Mouse (Mus musculus) gastrocnemius, postnatal 4 days (tissue): Measurements from ENCODE around the gene Ehd1. TPM values are rescaled to one million over a fixed set of nuclear protein-coding genes. Genes with fewer than 3 reads are reported as not detected.
A peak's percentile ranks its signal among the peaks of the same experiment; 100 is the strongest.
"Not testable (repeated sequence)": the region's sequence is repeated elsewhere in the genome, so short reads cannot be mapped to it uniquely, and the experiment has no call there.

Experiments used
- DNase-seq, 2 experiments: peaks; one replicate each; pipeline ENCODE4 v3.0.0; 2021 to 2022; ENCODE audit warnings: low spot score in 2 of 2, mixed read lengths in 2 of 2
- total RNA-seq, 2 experiments: library from RNA; stranded (reverse); gene quantifications; 2 replicates each; pipeline ENCODE4 v1.2.3; 2021

The Ehd1 gene
- total RNA-seq, 2 experiments from 2014 or later, result 91.3 to 93.9 TPM

GRCm38 (mm10) chr19:6297641-6298040, 21.1 kb downstream of the Ehd1 start:
- DNase-seq, result no peak

GRCm38 (mm10) chr19:6299003-6299402, 22.5 kb downstream of the Ehd1 start:
- no peak for DNase-seq

- no peak for DNase-seq
Observed at GRCm38 (mm10) chr19:6299450-6300267, 23.1 kb downstream of the Ehd1 start.

GRCm38 (mm10) chr19:6300402-6300841, 23.9 kb downstream of the Ehd1 start:
- no peak for DNase-seq

- no peak for DNase-seq
Observed at GRCm38 (mm10) chr19:6302114-6302513, 25.6 kb downstream of the Ehd1 start.

GRCm38 (mm10) chr19:6302522-6302921, 26.0 kb downstream of the Ehd1 start:
- peak in 1 of 2 experiments; percentile 54 for DNase-seq

GRCm38 (mm10) chr19:6303831-6304230, 27.3 kb downstream of the Ehd1 start:
- no peak for DNase-seq

GRCm38 (mm10) chr19:6304787-6305516, 28.4 kb downstream of the Ehd1 start:
- peak; percentile 84 to 91 for DNase-seq

GRCm38 (mm10) chr19:6305517-6306115, 29.1 kb downstream of the Ehd1 start:
- DNase-seq, result no peak

GRCm38 (mm10) chr19:6306137-6306551, 29.6 kb downstream of the Ehd1 start, which contains the start of gene Cdc42bpg:
Cdc42bpg (plus strand) TSS chr19:6306456.
- peak; percentile 61 to 83 for DNase-seq

- peak; percentile 85 to 87 for DNase-seq
Observed at GRCm38 (mm10) chr19:6306586-6306985, 30.1 kb downstream of the Ehd1 start.

- DNase-seq, result no peak
Observed at GRCm38 (mm10) chr19:6307733-6308531, 31.4 kb downstream of the Ehd1 start.

GRCm38 (mm10) chr19:6310181-6310580, 33.7 kb downstream of the Ehd1 start:
- no peak for DNase-seq

- DNase-seq, result not testable (repeated sequence)
Observed at GRCm38 (mm10) chr19:6311783-6312182, 35.3 kb downstream of the Ehd1 start.

- no peak for DNase-seq
Observed at GRCm38 (mm10) chr19:6313796-6314195, 37.3 kb downstream of the Ehd1 start.

- DNase-seq, result no peak
Observed at GRCm38 (mm10) chr19:6314513-6314912, 38.0 kb downstream of the Ehd1 start.

GRCm38 (mm10) chr19:6315573-6315972, 39.0 kb downstream of the Ehd1 start:
- DNase-seq, result no peak

- no peak for DNase-seq
Observed at GRCm38 (mm10) chr19:6318145-6318544, 41.6 kb downstream of the Ehd1 start.

GRCm38 (mm10) chr19:6321358-6321757, 44.8 kb downstream of the Ehd1 start:
- no peak for DNase-seq

- DNase-seq, result no peak
Observed at GRCm38 (mm10) chr19:6321786-6322621, 45.5 kb downstream of the Ehd1 start.
